ENCODE assay signal across 13 mouse cellular contexts in genomic region chr6:127708218-127708628, GRCm38 (mm10).
A peak's percentile ranks its signal among the peaks of the same experiment; 100 is the strongest.
DNase-seq lines count a peak whose midpoint lies in the region; ATAC-seq and TF ChIP-seq lines count a peak whose summit lies in the region.
"Had no signal": no experiment of that assay in that cellular context is flagged by ENCODE, and none has a peak within 500 bp of the region (broad histone marks: within the 10 kb centered on the region; RNA-seq: fewer than 3 reads in every experiment).

No protein-coding gene starts in this region.

- TF ChIP-seq CTCF in intestine, postnatal 0 days (IDR thresholded peaks at IDR 0.05; ENCODE audit: low read depth): no peak
- TF ChIP-seq CTCF in brain, embryonic 14.5 days (IDR thresholded peaks at IDR 0.05; ENCODE audit: borderline replicate concordance, extremely low read depth, insufficient read depth, insufficient read length): no peak
- TF ChIP-seq CTCF in forebrain, postnatal 0 days (IDR thresholded peaks at IDR 0.05; ENCODE audit: low read depth): no peak

- no peaks in the 10 kb centered on the region for H3K9me3 ChIP-seq in intestine, embryonic 14.5 days (ENCODE audit: control insufficient read depth, low read length)
- no peaks in the 10 kb centered on the region for H3K9me3 ChIP-seq in intestine, postnatal 0 days (ENCODE audit: control insufficient read depth)
- no peaks in the 10 kb centered on the region for H3K9me3 ChIP-seq in forebrain, postnatal 0 days (ENCODE audit: low read length)
- H3K9me3 ChIP-seq in midbrain, embryonic 12.5 days: no peaks in the 10 kb centered on the region
- H3K9me3 ChIP-seq: megakaryocyte, embryonic 14.5 days had no signal

- no peak for TF ChIP-seq POLR2A in brain, embryonic 14.5 days (IDR thresholded peaks at IDR 0.05; ENCODE audit: borderline replicate concordance, extremely low read depth, insufficient read depth, insufficient read length, poor library complexity, severe bottlenecking)

- H3K4me3 ChIP-seq in intestine, embryonic 14.5 days (ENCODE audit: low read depth, low read length): no peak overlapping the region
- H3K4me3 ChIP-seq in intestine, postnatal 0 days (ENCODE audit: low read depth, low read length): no peak overlapping the region
- H3K4me3 ChIP-seq in forebrain, postnatal 0 days (ENCODE audit: low read depth, low read length): no peak overlapping the region
- H3K4me3 ChIP-seq in midbrain, embryonic 12.5 days: no peak overlapping the region
- H3K4me3 ChIP-seq: megakaryocyte, embryonic 14.5 days had no signal

- peak; percentile 53 for DNase-seq in intestine, embryonic 14.5 days (ENCODE audit: low spot score)
- peak; percentile 73 for DNase-seq in brain, embryonic 14.5 days (ENCODE audit: low read depth)
- DNase-seq in forebrain, postnatal 0 days: no peak
- no peak for DNase-seq in left cerebral cortex, adult 11 months (ENCODE audit: low spot score)
- DNase-seq in right cerebral cortex, postnatal 25 days: no peak
- DNase-seq in right cerebral cortex, adult 2 months (ENCODE audit: low spot score in 2 of 2): no peak
- DNase-seq: cerebellum, adult 11 months; heart, postnatal 36 days; layer of hippocampus, postnatal 36 days; retina, postnatal 1 day had no signal

- peak overlapping the region; percentile 57; the same call in 1 of the 2 replicates for H3K27ac ChIP-seq in intestine, embryonic 14.5 days (ENCODE audit: low read depth)
- H3K27ac ChIP-seq in intestine, postnatal 0 days (ENCODE audit: low read depth, low read length): no peak overlapping the region
- no peak overlapping the region for H3K27ac ChIP-seq in forebrain, postnatal 0 days (ENCODE audit: low read depth, low read length)
- no peak overlapping the region; the same call in 1 of the 2 replicates for H3K27ac ChIP-seq in midbrain, embryonic 12.5 days (replicated peaks)

- H3K36me3 ChIP-seq in intestine, embryonic 14.5 days (ENCODE audit: control insufficient read depth, insufficient read depth, low read length): no peaks in the 10 kb centered on the region
- H3K36me3 ChIP-seq in intestine, postnatal 0 days (ENCODE audit: control insufficient read depth, insufficient read depth): no peaks in the 10 kb centered on the region
- peaks cover 5% of the 10 kb centered on the region; the same call in 1 of the 2 replicates for H3K36me3 ChIP-seq in forebrain, postnatal 0 days (ENCODE audit: insufficient read depth)
- H3K36me3 ChIP-seq in midbrain, embryonic 12.5 days: 0 out of 2 replicates have a peak, but pooled peaks cover 3% of the 10 kb centered on the region

- no peaks in the 10 kb centered on the region for H3K27me3 ChIP-seq in intestine, embryonic 14.5 days (replicated peaks; ENCODE audit: control insufficient read depth, insufficient read depth, low read length)
- H3K27me3 ChIP-seq in intestine, postnatal 0 days (replicated peaks; ENCODE audit: control insufficient read depth, insufficient read depth, low read length): no peaks in the 10 kb centered on the region
- H3K27me3 ChIP-seq in forebrain, postnatal 0 days (ENCODE audit: insufficient read depth, low read length): no peaks in the 10 kb centered on the region
- peaks cover 22% of the 10 kb centered on the region for H3K27me3 ChIP-seq in midbrain, embryonic 12.5 days

- peak; percentile 72 for ATAC-seq in intestine, embryonic 14.5 days (replicated peaks; ENCODE audit: low FRiP score, low TSS enrichment, low read depth)
- no peak for ATAC-seq in intestine, postnatal 0 days
- 0 out of 2 replicates have a peak, but pooled peaks have one; percentile 10 for ATAC-seq in forebrain, postnatal 0 days
- peak; percentile 32; the same call in 1 of the 2 replicates for ATAC-seq in midbrain, embryonic 12.5 days (ENCODE audit: low FRiP score, low read depth)

- peaks cover 6% of the 10 kb centered on the region for H3K4me1 ChIP-seq in intestine, embryonic 14.5 days (replicated peaks; ENCODE audit: control insufficient read depth, insufficient read depth, low read length)
- 0 out of 2 replicates have a peak, but pooled peaks cover 3% of the 10 kb centered on the region for H3K4me1 ChIP-seq in intestine, postnatal 0 days (replicated peaks; ENCODE audit: control insufficient read depth, insufficient read depth, low read length)
- H3K4me1 ChIP-seq in forebrain, postnatal 0 days (ENCODE audit: insufficient read depth): peaks cover 7% of the 10 kb centered on the region; the same call in 1 of the 2 replicates
- peaks cover 20% of the 10 kb centered on the region for H3K4me1 ChIP-seq in midbrain, embryonic 12.5 days

- WGBS in intestine, embryonic 14.5 days: 20% methylated on average over 1 of the region's 1 CpGs
- WGBS in intestine, postnatal 0 days: 32% methylated on average over 1 of the region's 1 CpGs
- WGBS in forebrain, postnatal 0 days: 45% methylated on average over 1 of the region's 1 CpGs
- 66% methylated on average over 1 of the region's 1 CpGs for WGBS in midbrain, embryonic 12.5 days

- H3K9ac ChIP-seq in intestine, embryonic 14.5 days (ENCODE audit: low read length): no peak overlapping the region
- no peak overlapping the region for H3K9ac ChIP-seq in intestine, postnatal 0 days (ENCODE audit: low read depth, low read length)
- no peak overlapping the region for H3K9ac ChIP-seq in forebrain, postnatal 0 days
- H3K9ac ChIP-seq in midbrain, embryonic 12.5 days (replicated peaks): no peak overlapping the region; the same call in 1 of the 2 replicates

- H3K4me2 ChIP-seq in intestine, embryonic 14.5 days (ENCODE audit: low read length): 0 out of 2 replicates have a peak overlapping the region, but pooled peaks have one; percentile 3
- no peak overlapping the region for H3K4me2 ChIP-seq in intestine, postnatal 0 days (replicated peaks; ENCODE audit: low read depth)
- no peak overlapping the region for H3K4me2 ChIP-seq in forebrain, postnatal 0 days (ENCODE audit: low read depth)
- no peak overlapping the region for H3K4me2 ChIP-seq in midbrain, embryonic 12.5 days (replicated peaks)

Comparison
In these comparisons a context has a peak if more than half of its experiments do, and no peak if none do; other contexts are left out.
1. DNase-seq: peak in intestine, embryonic 14.5 days (single experiment) and brain, embryonic 14.5 days (single experiment); none in forebrain, postnatal 0 days (single experiment), left cerebral cortex, adult 11 months (single experiment), right cerebral cortex, postnatal 25 days (single experiment) and right cerebral cortex, adult 2 months (0 of 2).